Mouse (Mus musculus) neural tube, embryonic 13.5 days (tissue): ENCODE results near the gene Ezh1. TPM values are rescaled to one million over a fixed set of nuclear protein-coding genes. Genes with fewer than 3 reads are reported as not detected.

Experiments used
- ATAC-seq: fragments of 200-750 bp; cut with Nextera tagmentation; 2 replicates; pipeline ENCODE4 v1.8.0; 2017; ENCODE audit warnings: low read depth, mild to moderate bottlenecking, moderate TSS enrichment, moderate library complexity
- H3K27ac ChIP-seq: fragments of 300-500 bp; sonication (generic); replicated peaks from 2 replicates; pipeline ENCODE4 v1.5.1; 2015; ENCODE audit warnings: moderate library complexity, mild to moderate bottlenecking, inconsistent platforms
- H3K27me3 ChIP-seq: fragments of 300-500 bp; sonication (generic); 2 replicates; pipeline ENCODE4 v1.6.1; 2015; ENCODE audit warnings: mild to moderate bottlenecking, inconsistent platforms
- H3K36me3 ChIP-seq: fragments of 300-500 bp; sonication (generic); 2 replicates; pipeline ENCODE4 v1.6.1; 2015; ENCODE audit warnings: mild to moderate bottlenecking, inconsistent platforms
- H3K4me1 ChIP-seq: fragments of 300-500 bp; sonication (generic); replicated peaks from 2 replicates; pipeline ENCODE4 v1.6.1; 2015; ENCODE audit warnings: inconsistent platforms
- H3K4me2 ChIP-seq: fragments of 300-500 bp; sonication (generic); 2 replicates; pipeline ENCODE4 v1.6.1; 2015; ENCODE audit warnings: inconsistent platforms, mild to moderate bottlenecking, moderate library complexity
- H3K4me3 ChIP-seq: fragments of 300-500 bp; sonication (generic); 2 replicates; pipeline ENCODE4 v1.5.1; 2015; ENCODE audit warnings: mild to moderate bottlenecking, inconsistent platforms
- H3K9ac ChIP-seq: fragments of 300-500 bp; sonication (generic); 2 replicates; pipeline ENCODE4 v1.6.1; 2015; ENCODE audit warnings: moderate library complexity, mild to moderate bottlenecking, inconsistent platforms
- H3K9me3 ChIP-seq: fragments of 300-500 bp; sonication (generic); 2 replicates; pipeline ENCODE4 v1.6.1; 2016; ENCODE audit warnings: inconsistent platforms
- WGBS: fragments of 180-500 bp; shearing (Covaris S2); methylation state at CpG from one replicate; pipeline ENCODE4 v1.1.7; 2015; 5-methylcytosine and 5-hydroxymethylcytosine counted together
- polyA plus RNA-seq: library from polyadenylated mRNA; unstranded; fragments of >200 nt; fragmentation: Nextera tagmentation; extraction: Ambion mirVana; gene quantifications from 2 replicates; pipeline ENCODE4 v1.2.1, GENCODE M21; 2015

The Ezh1 gene
- polyA plus RNA-seq, 1 experiment from 2014 or later = 15.4 TPM

GRCm38 (mm10) chr11:101142215-101142967, 83.9 kb downstream of the Ezh1 start:
- 90% methylated on average over 10 of the region's 10 CpGs for WGBS

More at GRCm38 (mm10) chr11:101142215-101142967, 83.9 kb downstream of the Ezh1 start:
- ATAC-seq = no peak
- Histone ChIP-seq H3K36me3 (no peaks in the 10 kb centered on the region), H3K27me3 (0 out of 2 replicates have a peak, but pooled peaks cover 3% of the 10 kb centered on the region), H3K4me3 (no peak overlapping the region), H3K4me1 (peaks cover 28% of the 10 kb centered on the region), H3K9ac (no peak overlapping the region), H3K4me2 (no peak overlapping the region), H3K9me3 (no peaks in the 10 kb centered on the region), H3K27ac (no peak overlapping the region)

Other genes with a start within 250 kb of the Ezh1 start
- gene Atp6v0a1, start 217.0 kb downstream of the Ezh1 start, polyA plus RNA-seq = 111 and 121 TPM in 2 replicates
- 9.0 and 9.4 TPM in 2 replicates for gene Naglu, start 156.5 kb downstream of the Ezh1 start, polyA plus RNA-seq
- gene Hsd17b1, start 148.1 kb downstream of the Ezh1 start, polyA plus RNA-seq = 0.37 and 0.47 TPM in 2 replicates
- gene Coasy, start 143.9 kb downstream of the Ezh1 start, polyA plus RNA-seq = 39.9 and 45.5 TPM in 2 replicates
- gene Mlx, start 139.2 kb downstream of the Ezh1 start, polyA plus RNA-seq = 87.3 and 96.9 TPM in 2 replicates
- gene Psmc3ip, start 131.0 kb downstream of the Ezh1 start, polyA plus RNA-seq = 20.5 and 23.7 TPM in 2 replicates
- 25.8 and 26.1 TPM in 2 replicates for gene Retreg3, start 106.6 kb downstream of the Ezh1 start, polyA plus RNA-seq
- 77.7 and 78.9 TPM in 2 replicates for gene Tubg1, start 106.5 kb downstream of the Ezh1 start, polyA plus RNA-seq
- gene Tubg2, start 70.6 kb downstream of the Ezh1 start, polyA plus RNA-seq = 35.5 and 38.9 TPM in 2 replicates
- gene Cntnap1, start 55.9 kb downstream of the Ezh1 start, polyA plus RNA-seq = 4.6 and 5.1 TPM in 2 replicates
- 10.3 and 13.0 TPM in 2 replicates for gene Plekhh3, start 55.1 kb downstream of the Ezh1 start, polyA plus RNA-seq
- gene Ccr10, start 51.0 kb downstream of the Ezh1 start, polyA plus RNA-seq = 0.40 and 0.91 TPM in 2 replicates
- gene Ramp2, start 19.6 kb upstream of the Ezh1 start, polyA plus RNA-seq = 97.6 and 108 TPM in 2 replicates
- gene Vps25, start 27.2 kb upstream of the Ezh1 start, polyA plus RNA-seq = 114 and 117 TPM in 2 replicates
- 5.5 and 6.8 TPM in 2 replicates for gene Wnk4, start 34.1 kb upstream of the Ezh1 start, polyA plus RNA-seq
- gene Cntd1, start 52.5 kb upstream of the Ezh1 start, polyA plus RNA-seq = 0.89 and 1.0 TPM in 2 replicates
- 211 and 238 TPM in 2 replicates for gene Coa3, start 52.7 kb upstream of the Ezh1 start, polyA plus RNA-seq
- gene Becn1, start 75.8 kb upstream of the Ezh1 start, polyA plus RNA-seq = 173 and 178 TPM in 2 replicates
- gene Psme3, start 89.8 kb upstream of the Ezh1 start, polyA plus RNA-seq = 126 and 133 TPM in 2 replicates
- 2.0 and 2.1 TPM in 2 replicates for gene Aoc2, start 98.6 kb upstream of the Ezh1 start, polyA plus RNA-seq
- 0.07 TPM in 1 of 2 replicates, not detected in the other for gene Aoc3, start 104.1 kb upstream of the Ezh1 start, polyA plus RNA-seq
- not detected in 2 replicates for gene G6pc, start 141.1 kb upstream of the Ezh1 start, polyA plus RNA-seq
- 79.4 and 90.0 TPM in 2 replicates for gene Aarsd1, start 191.2 kb upstream of the Ezh1 start, polyA plus RNA-seq
- 5.7 and 8.3 TPM in 2 replicates for gene Gm27029, start 198.3 kb upstream of the Ezh1 start, polyA plus RNA-seq
- 25.5 and 28.5 TPM in 2 replicates for gene Rundc1, start 198.6 kb upstream of the Ezh1 start, polyA plus RNA-seq
- gene Ptges3l, start 198.9 kb upstream of the Ezh1 start, polyA plus RNA-seq = 3.3 and 4.3 TPM in 2 replicates
- gene Rpl27, start 215.8 kb upstream of the Ezh1 start, polyA plus RNA-seq = 303 and 315 TPM in 2 replicates
- gene Ifi35, start 221.9 kb upstream of the Ezh1 start, polyA plus RNA-seq = 3.6 and 3.8 TPM in 2 replicates
- gene Rnd2, start 238.5 kb upstream of the Ezh1 start, polyA plus RNA-seq = 80.5 and 83.0 TPM in 2 replicates
- gene Vat1, start 239.8 kb upstream of the Ezh1 start, polyA plus RNA-seq = 72.6 and 75.8 TPM in 2 replicates